Mouse (Mus musculus): ENCODE data around the gene Map10.

GRCm38 (mm10) chr8:125658926-125659325 lies 10.7 kb upstream of the Map10 start:
- no peak for TF ChIP-seq CTCF (IDR thresholded peaks at IDR 0.05; ENCODE audit: control insufficient read depth, insufficient read depth, insufficient replicate concordance, low read depth, low read length)
- TF ChIP-seq POLR2A (IDR thresholded peaks at IDR 0.05; ENCODE audit: control insufficient read depth, low read depth, low read length) = no peak
